Mouse (Mus musculus): ENCODE results near the gene Ppp1r1c.

Gene Ppp1r1c

GRCm38 (mm10) chr2:79707575-79707974 is at the start of gene Ppp1r1c:
Ppp1r1c (plus strand) TSS chr2:79707780.
- DNase-seq (ENCODE audit: low spot score in 2 of 2): no peak

- no peak for DNase-seq (ENCODE audit: low spot score in 2 of 2)
Observed at GRCm38 (mm10) chr2:79660417-79661185, 47.0 kb upstream of the Ppp1r1c start.

- DNase-seq (ENCODE audit: low spot score in 2 of 2): no peak
Observed at GRCm38 (mm10) chr2:79661486-79662104, 46.0 kb upstream of the Ppp1r1c start.

GRCm38 (mm10) chr2:79664532-79665286 is 42.9 kb upstream of the Ppp1r1c start:
- DNase-seq (ENCODE audit: low spot score in 2 of 2): no peak

GRCm38 (mm10) chr2:79665492-79665891 is 42.1 kb upstream of the Ppp1r1c start:
- DNase-seq (ENCODE audit: low spot score in 2 of 2): no peak

- no peak for DNase-seq (ENCODE audit: low spot score in 2 of 2)
Observed at GRCm38 (mm10) chr2:79675266-79675665, 32.3 kb upstream of the Ppp1r1c start.

GRCm38 (mm10) chr2:79677663-79678257 is 29.8 kb upstream of the Ppp1r1c start:
- DNase-seq (ENCODE audit: low spot score in 2 of 2): no peak

- no peak for DNase-seq (ENCODE audit: low spot score in 2 of 2)
Observed at GRCm38 (mm10) chr2:79681672-79682071, 25.9 kb upstream of the Ppp1r1c start.

GRCm38 (mm10) chr2:79683258-79683657 is 24.3 kb upstream of the Ppp1r1c start:
- no peak for DNase-seq (ENCODE audit: low spot score in 2 of 2)

- DNase-seq (ENCODE audit: low spot score in 2 of 2): no peak
Observed at GRCm38 (mm10) chr2:79690838-79691237, 16.7 kb upstream of the Ppp1r1c start.

GRCm38 (mm10) chr2:79695190-79695589 is 12.4 kb upstream of the Ppp1r1c start:
- no peak for DNase-seq (ENCODE audit: low spot score in 2 of 2)

- peak in 1 of 2 experiments; percentile 17 for DNase-seq (ENCODE audit: low spot score in 2 of 2)
Observed at GRCm38 (mm10) chr2:79695939-79696338, 11.6 kb upstream of the Ppp1r1c start.

- DNase-seq (ENCODE audit: low spot score in 2 of 2): no peak
Observed at GRCm38 (mm10) chr2:79696478-79697230, 10.9 kb upstream of the Ppp1r1c start.

GRCm38 (mm10) chr2:79698166-79698565 is 9.4 kb upstream of the Ppp1r1c start:
- no peak for DNase-seq (ENCODE audit: low spot score in 2 of 2)

GRCm38 (mm10) chr2:79704773-79705172 is 2.8 kb upstream of the Ppp1r1c start:
- no peak for DNase-seq (ENCODE audit: low spot score in 2 of 2)

- no peak for DNase-seq (ENCODE audit: low spot score in 2 of 2)
Observed at GRCm38 (mm10) chr2:79713662-79714091, 6.1 kb downstream of the Ppp1r1c start.

GRCm38 (mm10) chr2:79714745-79715144 is 7.2 kb downstream of the Ppp1r1c start:
- no peak for DNase-seq (ENCODE audit: low spot score in 2 of 2)

GRCm38 (mm10) chr2:79715925-79716324 is 8.3 kb downstream of the Ppp1r1c start:
- no peak for DNase-seq (ENCODE audit: low spot score in 2 of 2)

GRCm38 (mm10) chr2:79717846-79718245 is 10.3 kb downstream of the Ppp1r1c start:
- no peak for DNase-seq (ENCODE audit: low spot score in 2 of 2)

- no peak for DNase-seq (ENCODE audit: low spot score in 2 of 2)
Observed at GRCm38 (mm10) chr2:79722415-79722814, 14.8 kb downstream of the Ppp1r1c start.

GRCm38 (mm10) chr2:79738958-79739357 is 31.4 kb downstream of the Ppp1r1c start:
- no peak for DNase-seq (ENCODE audit: low spot score in 2 of 2)

Data from spleen, postnatal 10 days (tissue).